Mouse (Mus musculus) liver, postnatal 0 days (tissue): ENCODE measurements around the gene Cxcl12.

Source experiments
- CTCF ChIP-seq: sonication (generic); IDR thresholded peaks from 2 replicates; pipeline ENCODE4 v1.5.1; 2016; ENCODE audit warnings: antibody characterized with exemption, low read depth
- EP300 ChIP-seq: IDR thresholded peaks from 2 replicates; pipeline ENCODE4 v1.6.1; 2016; ENCODE audit warnings: antibody characterized with exemption, low read depth, mild to moderate bottlenecking

DNA sequence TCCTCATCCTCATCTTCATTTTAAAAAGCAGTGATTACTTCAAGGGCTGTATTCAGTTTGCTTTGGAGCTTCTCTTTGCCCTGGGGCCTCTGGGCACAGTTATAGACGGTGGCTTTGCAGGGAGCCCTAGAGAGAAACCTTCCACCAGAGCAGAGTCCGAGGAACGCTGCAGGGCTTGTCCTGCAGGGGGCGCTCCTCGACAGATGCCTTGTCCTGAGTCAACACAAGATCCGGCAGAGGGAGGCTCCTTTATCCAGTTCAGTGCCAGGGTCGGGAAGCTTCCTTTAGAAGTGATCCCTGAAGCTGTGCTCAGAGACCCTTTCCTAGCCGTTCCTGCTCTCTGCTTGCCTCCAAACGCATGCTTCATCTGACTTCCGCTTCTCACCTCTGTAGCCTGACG is 5.5 kb downstream of the Cxcl12 start:
- TF ChIP-seq CTCF, result peak; percentile 79
- no peak for TF ChIP-seq EP300
